Mouse (Mus musculus): Measurements from ENCODE around the gene Rapgef2. TPM values are rescaled to one million over a fixed set of nuclear protein-coding genes. Genes with fewer than 3 reads are reported as not detected.

Rapgef2 gene
- polyA plus RNA-seq, 1 experiment from 2014 or later = 2.4 TPM

DNA sequence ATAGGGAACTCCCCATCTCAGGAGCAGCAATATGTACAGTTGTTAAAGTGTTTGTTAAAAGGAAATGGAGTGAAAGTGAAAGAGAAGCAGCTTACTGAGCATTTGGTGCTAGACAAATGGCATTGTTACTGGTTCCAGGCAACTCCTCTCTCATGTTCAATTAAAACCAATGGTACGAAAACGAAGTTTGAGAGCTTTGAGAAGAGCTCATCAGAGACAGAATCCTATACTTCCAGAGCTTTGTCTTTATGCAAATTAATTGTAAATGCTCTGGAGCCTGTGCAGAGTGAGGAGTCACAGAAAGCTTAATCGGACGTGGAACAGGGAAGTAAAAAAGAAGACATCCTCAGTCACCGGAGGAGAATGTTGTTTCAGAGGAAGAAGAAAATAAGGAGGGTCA, 241.1 kb downstream of the Rapgef2 start:
- no peak for ATAC-seq (ENCODE audit: low FRiP score, low TSS enrichment)
- no peak overlapping the region for H3K27ac ChIP-seq (replicated peaks)
- no peaks in the 10 kb centered on the region for H3K27me3 ChIP-seq (ENCODE audit: control insufficient read depth, insufficient read depth, low read length)
- H3K4me3 ChIP-seq (ENCODE audit: low read depth, low read length) = no peak overlapping the region
- TF ChIP-seq CTCF (IDR thresholded peaks at IDR 0.05; ENCODE audit: low read depth) (no peak), EP300 (optimal IDR thresholded peaks at IDR 0.05) (no peak)
- no peak overlapping the region for H3K9ac ChIP-seq (ENCODE audit: low read length)
- H3K4me1 ChIP-seq (replicated peaks; ENCODE audit: control insufficient read depth, insufficient read depth) = no peaks in the 10 kb centered on the region
- DNase-seq (ENCODE audit: low spot score) = no peak
- no peaks in the 10 kb centered on the region for H3K9me3 ChIP-seq (ENCODE audit: control insufficient read depth, low read length)
- 84% methylated on average over 5 of the region's 5 CpGs for WGBS
- H3K36me3 ChIP-seq (ENCODE audit: control insufficient read depth, insufficient read depth, low read length) = no peaks in the 10 kb centered on the region
- no peak overlapping the region for H3K4me2 ChIP-seq (replicated peaks; ENCODE audit: low read depth)

DNA sequence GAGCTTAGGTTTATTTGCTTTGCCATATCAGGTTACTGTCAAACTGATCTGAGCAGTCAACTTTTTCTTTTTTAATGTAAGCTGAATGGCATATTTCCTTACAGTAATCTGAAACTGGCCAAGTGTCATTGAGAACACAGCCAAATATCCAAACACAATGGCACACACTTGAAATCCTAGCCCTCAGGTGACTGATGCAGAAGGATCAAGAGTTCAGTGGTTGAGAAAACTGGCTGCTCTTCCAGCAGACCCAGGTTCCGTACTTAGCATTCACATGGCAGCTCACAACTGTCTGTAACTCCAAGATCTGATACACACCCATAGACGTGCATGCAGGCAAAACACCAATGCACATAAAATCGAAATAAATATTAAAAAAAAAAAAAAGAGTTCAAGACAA, 243.3 kb downstream of the Rapgef2 start:
- TF ChIP-seq EP300 (optimal IDR thresholded peaks at IDR 0.05) (no peak), CTCF (IDR thresholded peaks at IDR 0.05; ENCODE audit: low read depth) (no peak)
- no peak for DNase-seq (ENCODE audit: low spot score)
- 67% methylated on average over 3 of the region's 3 CpGs for WGBS

DNA sequence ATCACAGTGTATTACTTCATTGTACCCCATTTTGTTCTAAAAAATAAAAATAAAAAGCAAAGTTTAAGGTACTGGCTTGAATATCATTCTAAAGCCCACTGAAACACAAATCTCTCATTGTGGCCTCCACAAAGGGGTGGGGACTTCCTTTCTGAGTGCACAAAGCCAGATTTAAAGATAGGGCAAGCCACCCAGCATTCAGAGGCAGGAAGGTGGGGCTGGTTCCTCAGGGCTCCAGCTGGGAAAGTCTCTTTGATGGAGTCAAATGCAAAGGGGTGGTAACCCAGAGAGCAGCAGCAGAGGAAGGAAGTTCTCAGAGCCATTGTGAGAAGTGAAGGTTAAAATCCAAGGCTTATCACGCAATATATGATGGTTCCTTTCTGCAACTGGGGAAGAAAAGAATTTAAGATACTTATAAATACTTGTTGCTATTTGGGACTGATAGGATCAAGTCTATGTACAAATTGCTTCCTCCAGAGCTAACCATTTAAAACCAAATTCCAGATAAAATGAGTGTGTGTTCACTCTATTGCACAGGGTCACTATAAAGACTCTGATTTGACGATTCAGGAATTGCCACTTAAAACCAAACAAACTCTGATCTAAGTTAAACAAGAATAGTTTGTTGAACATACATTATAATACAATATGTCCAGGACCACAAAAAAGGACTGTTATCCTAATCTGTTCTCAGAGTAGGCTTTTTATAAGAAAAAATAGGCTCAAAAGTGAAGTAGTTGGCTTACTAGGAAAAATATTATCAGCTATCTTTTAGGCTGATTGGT, 246.5 kb downstream of the Rapgef2 start:
- Histone ChIP-seq H3K27me3 (ENCODE audit: control insufficient read depth, insufficient read depth, low read length) (no peaks in the 10 kb centered on the region), H3K4me3 (ENCODE audit: low read depth, low read length) (no peak overlapping the region), H3K4me1 (replicated peaks; ENCODE audit: control insufficient read depth, insufficient read depth) (no peaks in the 10 kb centered on the region), H3K36me3 (ENCODE audit: control insufficient read depth, insufficient read depth, low read length) (no peaks in the 10 kb centered on the region), H3K9ac (ENCODE audit: low read length) (no peak overlapping the region), H3K4me2 (replicated peaks; ENCODE audit: low read depth) (no peak overlapping the region), H3K9me3 (ENCODE audit: control insufficient read depth, low read length) (no peaks in the 10 kb centered on the region), H3K27ac (replicated peaks) (no peak overlapping the region)
- WGBS = 28% methylated on average over 2 of the region's 2 CpGs
- DNase-seq (ENCODE audit: low spot score) (no peak), ATAC-seq (ENCODE audit: low FRiP score, low TSS enrichment) (no peak)
- TF ChIP-seq EP300 (optimal IDR thresholded peaks at IDR 0.05) (no peak), CTCF (IDR thresholded peaks at IDR 0.05; ENCODE audit: low read depth) (no peak)

More for the DNA sequence above, 243.3 kb downstream of the Rapgef2 start:
- no peak for ATAC-seq (ENCODE audit: low FRiP score, low TSS enrichment)
- no peak overlapping the region for H3K9ac ChIP-seq (ENCODE audit: low read length)
- no peak overlapping the region for H3K4me2 ChIP-seq (replicated peaks; ENCODE audit: low read depth)
- no peaks in the 10 kb centered on the region for H3K4me1 ChIP-seq (replicated peaks; ENCODE audit: control insufficient read depth, insufficient read depth)
- H3K4me3 ChIP-seq (ENCODE audit: low read depth, low read length) = no peak overlapping the region
- no peak overlapping the region for H3K27ac ChIP-seq (replicated peaks)
- no peaks in the 10 kb centered on the region for H3K36me3 ChIP-seq (ENCODE audit: control insufficient read depth, insufficient read depth, low read length)
- H3K27me3 ChIP-seq (ENCODE audit: control insufficient read depth, insufficient read depth, low read length) = no peaks in the 10 kb centered on the region
- H3K9me3 ChIP-seq (ENCODE audit: control insufficient read depth, low read length) = no peaks in the 10 kb centered on the region

DNA sequence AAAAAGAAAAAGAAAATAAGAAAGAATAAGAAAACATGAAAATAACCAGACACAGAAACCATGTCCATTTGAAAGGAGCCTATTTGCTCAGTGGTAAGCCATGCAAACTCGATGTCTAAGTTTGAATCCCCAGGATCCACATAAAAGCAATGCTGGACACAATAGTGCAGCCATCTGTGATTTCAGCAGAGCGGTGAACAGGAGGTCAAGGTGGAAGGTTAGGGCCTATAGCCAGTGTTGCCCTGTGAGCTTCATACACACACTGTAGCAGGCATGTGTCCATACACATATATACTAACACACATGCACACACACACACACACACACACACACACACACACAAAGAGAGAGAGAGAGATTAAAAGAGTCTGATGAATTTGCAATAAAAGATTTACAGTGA, 247.3 kb downstream of the Rapgef2 start:
- H3K27me3 ChIP-seq (ENCODE audit: control insufficient read depth, insufficient read depth, low read length) = no peaks in the 10 kb centered on the region
- no peak for TF ChIP-seq CTCF (IDR thresholded peaks at IDR 0.05; ENCODE audit: low read depth)
- no peak for TF ChIP-seq EP300 (optimal IDR thresholded peaks at IDR 0.05)

DNA sequence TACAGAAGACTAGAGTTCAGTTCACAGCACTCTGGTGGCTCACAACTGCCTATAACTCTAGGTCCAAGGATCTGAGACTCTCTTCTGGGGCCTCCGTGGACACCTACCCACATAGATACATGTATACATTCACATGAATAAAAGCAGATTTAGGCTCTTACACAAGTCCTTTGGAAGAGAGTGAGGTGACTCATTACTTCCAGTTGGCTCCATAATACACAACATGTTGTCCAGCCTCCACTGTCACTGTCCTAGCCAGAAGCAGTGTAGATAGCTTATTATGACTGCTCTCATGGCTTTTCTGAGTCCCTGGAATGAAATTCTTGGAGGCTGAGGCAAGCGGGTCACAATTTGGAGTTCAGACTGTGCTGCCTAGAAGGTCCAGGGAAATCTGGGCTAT, 251.9 kb downstream of the Rapgef2 start:
- Histone ChIP-seq H3K9ac (ENCODE audit: low read length) (no peak overlapping the region), H3K36me3 (ENCODE audit: control insufficient read depth, insufficient read depth, low read length) (no peaks in the 10 kb centered on the region), H3K4me1 (replicated peaks; ENCODE audit: control insufficient read depth, insufficient read depth) (no peaks in the 10 kb centered on the region), H3K4me3 (ENCODE audit: low read depth, low read length) (no peak overlapping the region), H3K4me2 (replicated peaks; ENCODE audit: low read depth) (no peak overlapping the region), H3K27me3 (ENCODE audit: control insufficient read depth, insufficient read depth, low read length) (no peaks in the 10 kb centered on the region), H3K27ac (replicated peaks) (no peak overlapping the region), H3K9me3 (ENCODE audit: control insufficient read depth, low read length) (no peaks in the 10 kb centered on the region)
- TF ChIP-seq EP300 (optimal IDR thresholded peaks at IDR 0.05) = no peak
- TF ChIP-seq CTCF (IDR thresholded peaks at IDR 0.05; ENCODE audit: low read depth) = no peak
- ATAC-seq (ENCODE audit: low FRiP score, low TSS enrichment) (no peak), DNase-seq (ENCODE audit: low spot score) (no peak)
- WGBS = 85% methylated on average over 2 of the region's 2 CpGs

More for the DNA sequence above, 247.3 kb downstream of the Rapgef2 start:
- Histone ChIP-seq H3K4me1 (replicated peaks; ENCODE audit: control insufficient read depth, insufficient read depth) (no peaks in the 10 kb centered on the region), H3K9ac (ENCODE audit: low read length) (no peak overlapping the region), H3K9me3 (ENCODE audit: control insufficient read depth, low read length) (no peaks in the 10 kb centered on the region), H3K27ac (replicated peaks) (no peak overlapping the region), H3K4me3 (ENCODE audit: low read depth, low read length) (no peak overlapping the region), H3K4me2 (replicated peaks; ENCODE audit: low read depth) (no peak overlapping the region), H3K36me3 (ENCODE audit: control insufficient read depth, insufficient read depth, low read length) (no peaks in the 10 kb centered on the region)
- 87% methylated on average over 2 of the region's 2 CpGs for WGBS
- DNase-seq (ENCODE audit: low spot score) (no peak), ATAC-seq (ENCODE audit: low FRiP score, low TSS enrichment) (no peak)

DNA sequence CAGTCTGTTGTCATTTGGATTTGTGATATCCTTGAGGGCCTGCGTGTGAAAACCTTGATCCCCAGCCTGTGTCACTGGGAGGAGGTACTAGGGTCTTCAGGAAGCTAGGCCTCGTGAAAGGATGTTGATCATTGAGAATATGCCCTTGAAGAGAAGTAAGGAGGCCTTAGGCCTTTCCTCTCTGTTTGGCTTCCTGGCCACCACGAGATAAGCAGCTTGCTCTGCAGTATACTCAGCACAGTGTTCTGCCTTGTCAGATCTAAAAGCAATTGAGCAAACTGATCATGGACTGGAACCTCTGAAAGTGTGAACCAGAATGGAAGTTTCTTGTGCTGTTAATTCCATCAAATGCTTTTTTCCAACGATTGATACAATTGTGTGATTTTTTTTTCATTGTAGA, 255.5 kb downstream of the Rapgef2 start:
- no peak overlapping the region for H3K9ac ChIP-seq (ENCODE audit: low read length)
- no peaks in the 10 kb centered on the region for H3K27me3 ChIP-seq (ENCODE audit: control insufficient read depth, insufficient read depth, low read length)
- H3K4me3 ChIP-seq (ENCODE audit: low read depth, low read length) = no peak overlapping the region
- TF ChIP-seq EP300 (optimal IDR thresholded peaks at IDR 0.05) (no peak), CTCF (IDR thresholded peaks at IDR 0.05; ENCODE audit: low read depth) (no peak)
- no peak overlapping the region for H3K27ac ChIP-seq (replicated peaks)
- DNase-seq (ENCODE audit: low spot score) (no peak), ATAC-seq (ENCODE audit: low FRiP score, low TSS enrichment) (no peak)
- no peaks in the 10 kb centered on the region for H3K4me1 ChIP-seq (replicated peaks; ENCODE audit: control insufficient read depth, insufficient read depth)
- no peak overlapping the region for H3K4me2 ChIP-seq (replicated peaks; ENCODE audit: low read depth)
- H3K9me3 ChIP-seq (ENCODE audit: control insufficient read depth, low read length) = no peaks in the 10 kb centered on the region
- no peaks in the 10 kb centered on the region for H3K36me3 ChIP-seq (ENCODE audit: control insufficient read depth, insufficient read depth, low read length)
- 72% methylated on average over 4 of the region's 4 CpGs for WGBS

Data from stomach, postnatal 0 days (tissue).